Mouse (Mus musculus): Measurements from ENCODE around the gene Tagln2. TPM values are rescaled to one million over a fixed set of nuclear protein-coding genes. Genes with fewer than 3 reads are reported as not detected.

Gene Tagln2
- total and polyA plus RNA-seq, 3 experiments = 100 to 581 (median 332) TPM

GRCm38 (mm10) chr1:172492047-172492446 lies 7.8 kb upstream of the Tagln2 start:
- Histone ChIP-seq H3K36me3 (ENCODE audit: control insufficient read depth in 1 of 2, insufficient read depth in 2 of 2, low read length in 2 of 2) (no peaks in the 10 kb centered on the region), H3K4me1 (ENCODE audit: control insufficient read depth in 1 of 2, insufficient read depth in 2 of 2, low read length in 2 of 2) (no peaks in the 10 kb centered on the region), H3K9me3 (replicated peaks; ENCODE audit: insufficient read depth, low read length) (no peaks in the 10 kb centered on the region), H3K4me3 (ENCODE audit: control insufficient read depth in 1 of 2, insufficient read depth in 1 of 2, low read depth in 2 of 2, low read length in 2 of 2) (no peak overlapping the region), H3K27me3 (ENCODE audit: control insufficient read depth in 1 of 2, insufficient read depth in 2 of 2, low read length in 2 of 2) (peaks cover 0 to 2% of the 10 kb centered on the region in 2 experiments; a peak in 2 of 4 replicates), H3K27ac (ENCODE audit: control insufficient read depth, low read depth, low read length) (no peak overlapping the region), H3K9ac (ENCODE audit: control insufficient read depth, low read depth, low read length, poor library complexity, severe bottlenecking) (no peak overlapping the region), H3K79me2 (ENCODE audit: control insufficient read depth, insufficient read depth, low read length, poor library complexity) (no peaks in the 10 kb centered on the region)
- TF ChIP-seq SMC3 (IDR thresholded peaks at IDR 0.05; ENCODE audit: low read depth, low read length) = no peak
- no peak for TF ChIP-seq UBTF (IDR thresholded peaks at IDR 0.05; ENCODE audit: borderline replicate concordance, insufficient read depth, low read depth, low read length)
- TF ChIP-seq ZC3H11A (IDR thresholded peaks at IDR 0.05; ENCODE audit: low read depth, low read length) = no peak
- no peak for TF ChIP-seq ZNF384 (IDR thresholded peaks at IDR 0.05; ENCODE audit: low read depth, low read length)
- TF ChIP-seq POLR2A (IDR thresholded peaks at IDR 0.05; ENCODE audit: control insufficient read depth in 1 of 2, insufficient read depth in 1 of 2, low read depth in 1 of 2, low read length in 2 of 2, poor library complexity in 1 of 2) = no peak
- TF ChIP-seq MYC (IDR thresholded peaks at IDR 0.05; ENCODE audit: low read depth, low read length) = no peak
- TF ChIP-seq ETS1 (IDR thresholded peaks at IDR 0.05; ENCODE audit: low read depth, low read length) = no peak
- TF ChIP-seq MAFK (IDR thresholded peaks at IDR 0.05; ENCODE audit: borderline replicate concordance, low read depth, low read length) = no peak
- no peak for DNase-seq (ENCODE audit: low read depth, low spot score)

- H3K27ac ChIP-seq (ENCODE audit: control insufficient read depth, low read depth, low read length) = no peak overlapping the region
- no peak overlapping the region for H3K9ac ChIP-seq (ENCODE audit: control insufficient read depth, low read depth, low read length, poor library complexity, severe bottlenecking)
- no peaks in the 10 kb centered on the region; a peak in 1 of 4 replicates for H3K27me3 ChIP-seq (ENCODE audit: control insufficient read depth in 1 of 2, insufficient read depth in 2 of 2, low read length in 2 of 2)
- H3K4me1 ChIP-seq (ENCODE audit: control insufficient read depth in 1 of 2, insufficient read depth in 2 of 2, low read length in 2 of 2) = no peaks in the 10 kb centered on the region
- no peak for TF ChIP-seq POLR2AphosphoS5 (IDR thresholded peaks at IDR 0.05; ENCODE audit: borderline replicate concordance, low read depth, low read length)
- TF ChIP-seq NELFE (IDR thresholded peaks at IDR 0.05; ENCODE audit: low read depth, low read length) = no peak
- no peak for TF ChIP-seq MYC (IDR thresholded peaks at IDR 0.05; ENCODE audit: low read depth, low read length)
- no peak for TF ChIP-seq SMC3 (IDR thresholded peaks at IDR 0.05; ENCODE audit: low read depth, low read length)
- H3K9me3 ChIP-seq (replicated peaks; ENCODE audit: insufficient read depth, low read length) = no peaks in the 10 kb centered on the region
- H3K79me2 ChIP-seq (ENCODE audit: control insufficient read depth, insufficient read depth, low read length, poor library complexity) = no peaks in the 10 kb centered on the region
- H3K36me3 ChIP-seq (ENCODE audit: control insufficient read depth in 1 of 2, insufficient read depth in 2 of 2, low read length in 2 of 2) = no peaks in the 10 kb centered on the region
- H3K4me3 ChIP-seq (ENCODE audit: control insufficient read depth in 1 of 2, insufficient read depth in 1 of 2, low read depth in 2 of 2, low read length in 2 of 2) = no peak overlapping the region
- DNase-seq (ENCODE audit: low read depth, low spot score) = no peak
Observed at GRCm38 (mm10) chr1:172493516-172493915, 6.3 kb upstream of the Tagln2 start.

GRCm38 (mm10) chr1:172496030-172496429 lies 3.8 kb upstream of the Tagln2 start:
- H3K36me3 ChIP-seq (ENCODE audit: control insufficient read depth in 1 of 2, insufficient read depth in 2 of 2, low read length in 2 of 2) = peaks cover 0 to 2% of the 10 kb centered on the region in 2 experiments; a peak in 1 of 4 replicates
- H3K9me3 ChIP-seq (replicated peaks; ENCODE audit: insufficient read depth, low read length) = no peaks in the 10 kb centered on the region
- H3K27ac ChIP-seq (ENCODE audit: control insufficient read depth, low read depth, low read length) = no peak overlapping the region
- no peak for DNase-seq (ENCODE audit: low read depth, low spot score)
- no peaks in the 10 kb centered on the region; a peak in 1 of 4 replicates for H3K27me3 ChIP-seq (ENCODE audit: control insufficient read depth in 1 of 2, insufficient read depth in 2 of 2, low read length in 2 of 2)
- TF ChIP-seq MEF2A (IDR thresholded peaks at IDR 0.05; ENCODE audit: extremely low read depth, insufficient replicate concordance, low read depth, low read length, poor library complexity, severe bottlenecking) (no peak), EP300 (IDR thresholded peaks at IDR 0.05; ENCODE audit: low read depth in 1 of 2, low read length in 2 of 2) (no peak), USF2 (IDR thresholded peaks at IDR 0.05; ENCODE audit: borderline replicate concordance in 1 of 2, insufficient read depth in 1 of 2, low read depth in 1 of 2, low read length in 2 of 2) (no peak), KAT2A (conservative IDR thresholded peaks at IDR 0.05; ENCODE audit: low read depth, low read length) (no peak), POLR2A (IDR thresholded peaks at IDR 0.05; ENCODE audit: control insufficient read depth in 1 of 2, insufficient read depth in 1 of 2, low read depth in 1 of 2, low read length in 2 of 2, poor library complexity in 1 of 2) (no peak), HCFC1 (IDR thresholded peaks at IDR 0.05; ENCODE audit: low read depth, low read length) (no peak), BHLHE40 (IDR thresholded peaks at IDR 0.05; ENCODE audit: borderline replicate concordance, low read depth, low read length) (no peak), TCF12 (IDR thresholded peaks at IDR 0.05; ENCODE audit: low read depth, low read length) (no peak), CHD1 (IDR thresholded peaks at IDR 0.05; ENCODE audit: low read depth, low read length) (no peak), MYB (IDR thresholded peaks at IDR 0.05; ENCODE audit: low read depth, low read length) (no peak), JUND (IDR thresholded peaks at IDR 0.05; ENCODE audit: low read depth, low read length) (no peak), RCOR1 (IDR thresholded peaks at IDR 0.05; ENCODE audit: low read depth, low read length) (no peak), MXI1 (IDR thresholded peaks at IDR 0.05; ENCODE audit: low read depth, low read length) (no peak), SMC3 (IDR thresholded peaks at IDR 0.05; ENCODE audit: low read depth, low read length) (no peak)
- H3K79me2 ChIP-seq (ENCODE audit: control insufficient read depth, insufficient read depth, low read length, poor library complexity) = peaks cover 9% of the 10 kb centered on the region
- H3K4me3 ChIP-seq (ENCODE audit: control insufficient read depth in 1 of 2, insufficient read depth in 1 of 2, low read depth in 2 of 2, low read length in 2 of 2) = no peak overlapping the region
- peaks cover 0 to 8% of the 10 kb centered on the region in 2 experiments; a peak in 2 of 4 replicates for H3K4me1 ChIP-seq (ENCODE audit: control insufficient read depth in 1 of 2, insufficient read depth in 2 of 2, low read length in 2 of 2)
- H3K9ac ChIP-seq (ENCODE audit: control insufficient read depth, low read depth, low read length, poor library complexity, severe bottlenecking) = no peak overlapping the region

Measured in MEL (cell line).